Mouse (Mus musculus): Measurements from ENCODE around the gene Bmi1.

DNA sequence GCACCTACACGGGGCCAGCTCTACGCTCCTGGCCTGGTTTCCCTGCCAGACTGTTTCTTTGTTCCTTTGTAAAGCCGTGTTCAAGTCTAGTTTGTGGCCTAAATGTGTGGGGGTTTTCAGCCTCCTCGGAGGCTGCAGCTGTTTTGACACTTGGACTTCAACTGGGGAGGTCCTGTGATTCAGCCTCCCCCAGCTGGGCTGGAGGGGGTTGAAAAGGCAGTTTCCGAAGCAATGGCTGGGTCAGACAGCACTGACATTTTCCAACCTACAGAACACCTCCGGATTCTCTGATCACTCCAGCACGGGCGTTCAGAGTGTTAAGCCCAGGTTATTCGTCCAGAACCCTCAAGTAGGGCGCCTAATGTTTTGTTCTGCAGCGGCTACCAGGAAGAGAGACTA is 4.1 kb upstream of the Bmi1 start:
- no peak for TF ChIP-seq CHD2 (IDR thresholded peaks at IDR 0.05; ENCODE audit: low read depth, low read length)
- no peak for TF ChIP-seq ZC3H11A (IDR thresholded peaks at IDR 0.05; ENCODE audit: borderline replicate concordance, low read depth, low read length)
- no peak for TF ChIP-seq ZNF384 (IDR thresholded peaks at IDR 0.05; ENCODE audit: low read depth, low read length)
- no peak for TF ChIP-seq HCFC1 (IDR thresholded peaks at IDR 0.05; ENCODE audit: borderline replicate concordance, insufficient read depth, low read length)

Measured in ES-E14 (cell line).